Mouse (Mus musculus) forebrain, postnatal 0 days (tissue): ENCODE measurements around the gene Ccdc34. TPM values are rescaled to one million over a fixed set of nuclear protein-coding genes. Genes with fewer than 3 reads are reported as not detected.
A peak's percentile ranks its signal among the peaks of the same experiment; 100 is the strongest.

ENCODE experiments used
- ATAC-seq: fragments of 200-750 bp; cut with Nextera tagmentation; 2 replicates; pipeline ENCODE4 v1.8.0; 2017; ENCODE audit warnings: mild to moderate bottlenecking, moderate library complexity
- DNase-seq: peaks from one replicate; pipeline ENCODE4 v3.0.0-alpha.2; 2015
- H3K27ac ChIP-seq: fragments of 300-500 bp; sonication (generic); 2 replicates; pipeline ENCODE4 v1.5.1; 2014; ENCODE audit warnings: low read depth, mild to moderate bottlenecking, antibody characterized with exemption, low read length, moderate library complexity, mixed read lengths
- H3K27me3 ChIP-seq: fragments of 300-500 bp; sonication (generic); 2 replicates; pipeline ENCODE4 v1.6.1; 2014; ENCODE audit warnings: mild to moderate bottlenecking, low read length, mixed read lengths; ENCODE audit not compliant: insufficient read depth
- H3K36me3 ChIP-seq: fragments of 300-500 bp; sonication (generic); 2 replicates; pipeline ENCODE4 v1.6.1; 2014; ENCODE audit warnings: mild to moderate bottlenecking, moderate library complexity; ENCODE audit not compliant: insufficient read depth
- H3K4me1 ChIP-seq: fragments of 300-500 bp; sonication (generic); 2 replicates; pipeline ENCODE4 v1.6.1; 2014; ENCODE audit warnings: antibody characterized with exemption; ENCODE audit not compliant: insufficient read depth
- H3K4me2 ChIP-seq: fragments of 300-500 bp; sonication (generic); 2 replicates; pipeline ENCODE4 v1.6.1; 2014; ENCODE audit warnings: low read depth, mild to moderate bottlenecking, moderate library complexity
- H3K4me3 ChIP-seq: fragments of 300-500 bp; sonication (generic); 2 replicates; pipeline ENCODE4 v1.5.1; 2014; ENCODE audit warnings: low read depth, low read length, mixed read lengths
- H3K9ac ChIP-seq: fragments of 300-500 bp; sonication (generic); 2 replicates; pipeline ENCODE4 v1.6.1; 2014; ENCODE audit warnings: mild to moderate bottlenecking
- H3K9me3 ChIP-seq: fragments of 300-500 bp; sonication (generic); 2 replicates; pipeline ENCODE4 v1.6.1; 2016; ENCODE audit warnings: low read length
- CTCF ChIP-seq: sonication (generic); IDR thresholded peaks from 2 replicates; pipeline ENCODE4 v1.5.1; 2016; ENCODE audit warnings: antibody characterized with exemption, control low read depth, low read depth
- WGBS: fragments of 180-500 bp; shearing (Covaris S2); extraction: QIAGEN DNeasy Blood & Tissue Kit; methylation state at CpG from one replicate; pipeline ENCODE4 v1.1.7; 2014; 5-methylcytosine and 5-hydroxymethylcytosine counted together
- polyA plus RNA-seq: library from polyadenylated mRNA; unstranded; fragments of >200 nt; fragmentation: Nextera tagmentation; extraction: Ambion mirVana; gene quantifications from 2 replicates; pipeline ENCODE4 v1.2.1, GENCODE M21; 2015
- total RNA-seq: library from RNA; depleted of rRNA; stranded (reverse); fragments of >200 nt; gene quantifications from 2 replicates; pipeline ENCODE4 v1.2.3, GENCODE M21; 2014

The Ccdc34 gene
- total and polyA plus RNA-seq, 2 experiments from 2014 or later = 27.3 TPM

DNA sequence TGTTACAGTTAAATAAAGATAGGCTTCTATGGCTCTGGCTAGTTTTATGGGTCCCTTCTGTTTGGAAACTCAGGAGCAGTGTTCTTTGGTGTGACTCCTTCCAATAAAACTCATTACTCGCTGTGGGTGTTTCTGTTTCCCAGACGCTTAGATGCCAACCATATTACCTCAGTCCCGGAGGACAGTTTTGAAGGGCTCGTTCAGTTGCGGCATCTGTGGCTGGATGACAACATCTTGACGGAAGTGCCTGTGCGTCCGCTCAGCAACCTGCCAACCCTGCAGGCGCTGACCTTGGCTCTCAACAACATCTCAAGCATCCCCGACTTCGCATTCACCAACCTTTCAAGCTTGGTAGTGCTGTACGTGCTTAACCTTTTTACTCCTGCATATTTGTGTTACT lies 21.2 kb upstream of the Ccdc34 start:
- Histone ChIP-seq H3K27ac (no peak overlapping the region), H3K9me3 (no peaks in the 10 kb centered on the region), H3K36me3 (no peaks in the 10 kb centered on the region), H3K9ac (no peak overlapping the region), H3K4me2 (no peak overlapping the region), H3K27me3 (no peaks in the 10 kb centered on the region), H3K4me3 (no peak overlapping the region), H3K4me1 (no peaks in the 10 kb centered on the region)
- no peak for TF ChIP-seq CTCF
- ATAC-seq = no peak
- 72% methylated on average over 12 of the region's 12 CpGs for WGBS
- DNase-seq = no peak

DNA sequence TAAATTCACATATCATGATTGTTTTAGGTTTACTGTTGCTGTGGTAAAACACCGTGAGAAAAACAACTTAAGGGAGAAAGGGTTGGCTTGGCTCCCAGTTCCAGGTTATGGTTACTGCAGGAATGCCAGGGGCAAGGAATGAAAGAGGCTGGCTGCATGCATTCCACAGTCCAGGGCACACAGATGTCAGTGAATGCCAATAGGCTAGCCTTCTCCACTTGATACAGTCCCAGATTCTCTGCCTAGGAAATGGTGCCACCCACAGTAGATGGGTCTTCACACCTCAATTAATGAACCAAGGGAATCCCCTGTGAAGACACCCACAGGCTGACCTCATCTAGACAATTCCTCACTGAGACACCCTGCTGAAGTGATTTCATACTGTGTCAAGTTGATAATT lies 12.9 kb upstream of the Ccdc34 start:
- Histone ChIP-seq H3K4me3 (no peak overlapping the region), H3K9ac (no peak overlapping the region), H3K9me3 (no peaks in the 10 kb centered on the region), H3K36me3 (0 out of 2 replicates have a peak, but pooled peaks cover 3% of the 10 kb centered on the region), H3K27me3 (no peaks in the 10 kb centered on the region), H3K4me1 (no peaks in the 10 kb centered on the region), H3K27ac (no peak overlapping the region), H3K4me2 (no peak overlapping the region)
- TF ChIP-seq CTCF = no peak
- no peak for DNase-seq
- no peak for ATAC-seq
- 38% methylated on average over 1 of the region's 1 CpGs for WGBS

DNA sequence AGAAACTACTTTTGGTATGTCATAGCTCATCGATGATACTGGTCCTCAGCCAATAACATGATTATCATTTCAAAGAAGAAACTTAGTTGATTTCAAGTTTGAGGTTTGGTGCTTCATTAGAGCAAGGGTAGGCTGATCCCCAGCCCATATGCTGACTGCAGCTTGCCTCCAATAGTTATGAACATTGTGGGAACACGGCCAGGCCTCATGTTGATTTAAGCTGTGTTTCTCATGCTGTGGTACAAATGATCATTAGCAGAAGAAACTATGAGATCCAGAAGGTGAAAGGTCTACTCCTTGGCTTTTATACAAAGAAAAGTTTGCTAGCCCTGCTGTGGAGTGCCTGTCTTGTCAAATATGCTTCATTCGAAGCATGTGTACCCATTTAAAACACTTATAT lies 12.5 kb upstream of the Ccdc34 start:
- no peaks in the 10 kb centered on the region for H3K4me1 ChIP-seq
- no peak for TF ChIP-seq CTCF
- DNase-seq (peak; percentile 12), ATAC-seq (no peak)
- 0 out of 2 replicates have a peak, but pooled peaks cover 3% of the 10 kb centered on the region for H3K36me3 ChIP-seq
- no peak overlapping the region for H3K4me3 ChIP-seq
- H3K9me3 ChIP-seq = no peaks in the 10 kb centered on the region
- H3K9ac ChIP-seq = no peak overlapping the region
- H3K27ac ChIP-seq = no peak overlapping the region
- H3K27me3 ChIP-seq = no peaks in the 10 kb centered on the region
- H3K4me2 ChIP-seq = no peak overlapping the region
- 63% methylated on average over 3 of the region's 3 CpGs for WGBS

DNA sequence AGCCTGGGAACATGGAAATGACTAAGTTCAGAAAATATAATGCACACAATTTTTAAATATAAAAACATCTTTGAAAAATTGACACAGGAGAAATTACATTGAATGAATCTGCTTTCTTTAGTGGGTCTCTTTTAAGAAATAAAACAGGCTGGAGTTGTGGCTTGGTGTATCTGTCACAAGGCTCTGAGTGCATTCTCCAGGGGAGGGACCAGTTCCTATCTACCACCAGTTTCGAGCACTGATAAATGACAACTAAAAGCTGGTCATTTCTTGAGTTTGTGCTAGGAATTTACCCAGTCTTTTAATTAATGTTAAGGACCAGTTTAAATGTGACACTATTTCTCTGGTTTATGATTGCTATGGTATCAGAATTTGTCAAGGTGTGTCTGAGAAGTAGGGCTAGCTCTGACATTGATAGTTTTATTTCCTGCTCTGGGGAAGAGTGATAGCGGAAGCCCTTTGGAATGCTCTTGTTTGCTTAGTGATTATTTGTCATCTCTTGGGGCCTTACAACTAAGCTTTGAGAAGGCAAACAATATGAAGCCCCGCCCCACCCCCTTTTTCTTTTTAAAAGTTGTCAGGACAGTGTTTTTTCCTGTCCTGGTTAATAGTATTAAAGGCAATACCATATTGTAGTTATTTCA lies 11.9 kb upstream of the Ccdc34 start:
- DNase-seq (no peak), ATAC-seq (no peak)
- no peak overlapping the region for H3K4me3 ChIP-seq
- no peak overlapping the region for H3K27ac ChIP-seq
- H3K9ac ChIP-seq = no peak overlapping the region
- H3K36me3 ChIP-seq = 0 out of 2 replicates have a peak, but pooled peaks cover 3% of the 10 kb centered on the region
- H3K4me2 ChIP-seq = no peak overlapping the region
- no peaks in the 10 kb centered on the region for H3K4me1 ChIP-seq
- no peak for TF ChIP-seq CTCF
- H3K9me3 ChIP-seq = no peaks in the 10 kb centered on the region
- H3K27me3 ChIP-seq = no peaks in the 10 kb centered on the region
- WGBS = 90% methylated on average over 3 of the region's 3 CpGs

DNA sequence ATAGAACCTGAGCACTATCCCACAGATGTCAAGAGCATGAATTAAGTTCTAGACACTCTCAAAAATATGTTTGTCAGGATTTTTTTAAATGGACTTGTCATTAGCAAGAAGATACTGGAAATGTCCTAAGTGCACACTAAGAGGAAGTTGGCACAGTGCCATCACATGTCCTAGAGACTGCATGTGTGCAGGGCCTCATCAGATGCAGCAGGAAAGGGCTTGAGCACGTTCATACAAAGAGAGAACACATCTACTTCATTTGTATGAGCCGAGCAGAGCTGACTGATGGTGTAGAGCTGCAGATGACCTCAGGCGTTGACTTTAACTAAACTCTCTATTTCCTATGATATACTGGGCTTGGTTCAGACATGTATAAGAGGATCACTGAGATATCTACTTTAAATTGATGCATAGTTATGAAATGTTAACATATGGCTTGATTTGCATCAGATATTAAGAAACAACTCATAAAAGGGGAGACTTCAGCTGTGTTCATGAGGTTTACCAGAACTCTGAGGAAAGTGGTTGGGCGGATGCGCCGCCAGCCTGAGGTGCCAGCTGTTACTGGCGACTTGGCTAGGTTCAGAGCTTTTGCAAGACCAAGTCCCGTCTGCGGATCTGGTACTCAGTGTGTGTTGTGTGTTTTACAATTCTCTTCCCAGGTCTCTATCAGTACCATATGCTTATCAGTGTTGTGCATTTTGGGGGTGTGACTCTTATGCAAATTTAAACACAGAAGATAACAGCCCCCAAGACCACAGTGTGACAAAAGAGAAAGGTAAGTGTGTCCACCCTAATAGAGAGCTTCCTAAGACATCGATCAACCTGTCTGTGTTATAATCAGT lies 10.0 kb upstream of the Ccdc34 start:
- Histone ChIP-seq H3K4me1 (no peaks in the 10 kb centered on the region), H3K4me3 (no peak overlapping the region), H3K27me3 (no peaks in the 10 kb centered on the region), H3K27ac (no peak overlapping the region), H3K36me3 (peaks cover 8% of the 10 kb centered on the region; the same call in 1 of the 2 replicates), H3K9me3 (no peaks in the 10 kb centered on the region), H3K9ac (no peak overlapping the region), H3K4me2 (no peak overlapping the region)
- no peak for DNase-seq
- TF ChIP-seq CTCF = no peak
- ATAC-seq = no peak
- 91% methylated on average over 10 of the region's 10 CpGs for WGBS

DNA sequence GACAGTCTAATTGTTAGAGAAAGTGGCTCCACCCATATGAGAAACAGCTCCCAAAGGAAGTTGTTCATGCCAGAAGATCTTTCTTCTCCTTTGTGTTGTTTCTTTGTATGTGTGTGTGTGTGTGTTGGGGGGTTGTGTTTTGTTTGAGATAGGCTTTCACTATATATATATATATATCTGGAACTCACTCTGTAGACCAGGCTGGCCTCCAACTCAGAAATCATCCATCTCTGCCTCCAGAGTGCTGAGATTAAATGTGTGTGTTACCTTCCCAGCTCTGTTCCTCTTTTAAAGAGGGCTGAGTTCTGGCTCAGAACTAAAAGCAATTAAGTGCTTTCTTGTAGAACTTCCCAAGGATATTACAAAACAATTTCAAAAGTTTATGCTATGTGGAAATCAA lies 8.2 kb upstream of the Ccdc34 start:
- no peaks in the 10 kb centered on the region for H3K9me3 ChIP-seq
- DNase-seq (no peak), ATAC-seq (no peak)
- no peak overlapping the region for H3K9ac ChIP-seq
- no peaks in the 10 kb centered on the region for H3K27me3 ChIP-seq
- no peak overlapping the region for H3K4me3 ChIP-seq
- TF ChIP-seq CTCF = no peak
- H3K27ac ChIP-seq = no peak overlapping the region
- H3K4me2 ChIP-seq = no peak overlapping the region
- peaks cover 8% of the 10 kb centered on the region; the same call in 1 of the 2 replicates for H3K36me3 ChIP-seq
- H3K4me1 ChIP-seq = no peaks in the 10 kb centered on the region

DNA sequence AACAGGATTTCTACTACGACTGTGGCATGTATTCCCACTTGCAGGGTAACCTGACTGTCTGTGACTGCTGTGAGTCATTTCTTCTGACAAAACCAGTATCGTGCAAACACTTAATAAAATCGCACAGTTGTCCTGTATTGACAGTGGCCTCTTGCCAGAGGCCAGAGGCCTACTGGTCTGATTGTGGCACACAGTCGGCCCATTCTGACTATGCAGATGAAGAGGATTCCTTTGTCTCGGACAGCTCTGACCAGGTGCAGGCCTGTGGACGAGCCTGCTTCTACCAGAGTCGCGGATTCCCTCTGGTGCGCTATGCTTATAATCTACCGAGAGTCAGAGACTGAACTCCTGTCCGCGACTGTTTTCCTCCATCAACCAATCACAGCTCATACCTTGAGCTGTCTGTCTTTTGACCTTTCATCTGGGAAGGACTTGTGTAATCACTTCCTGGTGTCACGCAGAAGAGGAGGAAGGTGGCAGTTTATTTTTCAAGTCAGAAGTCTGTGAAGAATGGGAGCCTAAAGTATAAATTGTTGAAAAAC lies 5.4 kb upstream of the Ccdc34 start:
- 92% methylated on average over 13 of the region's 13 CpGs for WGBS
- no peaks in the 10 kb centered on the region for H3K9me3 ChIP-seq
- ATAC-seq (no peak), DNase-seq (no peak)
- peaks cover 8% of the 10 kb centered on the region; the same call in 1 of the 2 replicates for H3K36me3 ChIP-seq
- H3K4me3 ChIP-seq = no peak overlapping the region
- no peaks in the 10 kb centered on the region for H3K27me3 ChIP-seq
- TF ChIP-seq CTCF = no peak
- no peaks in the 10 kb centered on the region for H3K4me1 ChIP-seq
- H3K27ac ChIP-seq = no peak overlapping the region
- H3K9ac ChIP-seq = no peak overlapping the region
- H3K4me2 ChIP-seq = no peak overlapping the region
